Mouse (Mus musculus): ENCODE measurements around the gene Clk1.

Clk1 gene

GRCm38 (mm10) chr1:58423371-58424248, at the start of gene Clk1:
Gene Clk1, minus strand, starts transcription at chr1:58424066.
- DNase-seq = peak; percentile 94

- DNase-seq = no peak
Measured at GRCm38 (mm10) chr1:58465561-58465960, 41.7 kb upstream of the Clk1 start.

GRCm38 (mm10) chr1:58465042-58465441, 41.2 kb upstream of the Clk1 start:
- DNase-seq = no peak

GRCm38 (mm10) chr1:58463935-58464334, 40.1 kb upstream of the Clk1 start:
- no peak for DNase-seq

- no peak for DNase-seq
Measured at GRCm38 (mm10) chr1:58460566-58460965, 36.7 kb upstream of the Clk1 start.

- no peak for DNase-seq
Measured at GRCm38 (mm10) chr1:58458867-58459266, 35.0 kb upstream of the Clk1 start.

- no peak for DNase-seq
Measured at GRCm38 (mm10) chr1:58458175-58458574, 34.3 kb upstream of the Clk1 start.

GRCm38 (mm10) chr1:58454316-58454715, 30.4 kb upstream of the Clk1 start:
- DNase-seq = no peak

- DNase-seq = no peak
Measured at GRCm38 (mm10) chr1:58448396-58448795, 24.5 kb upstream of the Clk1 start.

GRCm38 (mm10) chr1:58447766-58448165, 23.9 kb upstream of the Clk1 start:
- DNase-seq = no peak

GRCm38 (mm10) chr1:58445861-58446260, 22.0 kb upstream of the Clk1 start:
- no peak for DNase-seq

GRCm38 (mm10) chr1:58445143-58445722, 21.4 kb upstream of the Clk1 start, which contains the start of the genes Nif3l1 and Ppil3:
Gene Nif3l1, plus strand, starts transcription at chr1:58445151.
Gene Ppil3, minus strand, starts transcription at chr1:58445486.
- DNase-seq = peak; percentile 95

- DNase-seq = no peak
Measured at GRCm38 (mm10) chr1:58444691-58445090, 20.8 kb upstream of the Clk1 start.

GRCm38 (mm10) chr1:58424551-58424950, 685 bp upstream of the Clk1 start:
- DNase-seq = no peak

- peak; percentile 31 for DNase-seq
Measured at GRCm38 (mm10) chr1:58422879-58423278, 987 bp downstream of the Clk1 start.

- no peak for DNase-seq
Measured at GRCm38 (mm10) chr1:58420961-58421360, 2.9 kb downstream of the Clk1 start.

- DNase-seq = no peak
Measured at GRCm38 (mm10) chr1:58420032-58420431, 3.8 kb downstream of the Clk1 start.

GRCm38 (mm10) chr1:58416048-58416447, 7.8 kb downstream of the Clk1 start:
- DNase-seq = no peak

GRCm38 (mm10) chr1:58415442-58415841, 8.4 kb downstream of the Clk1 start:
- DNase-seq = no peak

GRCm38 (mm10) chr1:58410776-58411175, 13.1 kb downstream of the Clk1 start:
- DNase-seq = no peak

GRCm38 (mm10) chr1:58410198-58410588, 13.7 kb downstream of the Clk1 start:
- DNase-seq = no peak

- DNase-seq = no peak
Measured at GRCm38 (mm10) chr1:58409553-58410197, 14.2 kb downstream of the Clk1 start.

GRCm38 (mm10) chr1:58408141-58408540, 15.7 kb downstream of the Clk1 start:
- no peak for DNase-seq

- DNase-seq = no peak
Measured at GRCm38 (mm10) chr1:58407321-58407720, 16.5 kb downstream of the Clk1 start.

All from layer of hippocampus, adult 9-11 months (tissue).